Mouse (Mus musculus): ENCODE results near the gene Celsr3. TPM values are rescaled to one million over a fixed set of nuclear protein-coding genes. Genes with fewer than 3 reads are reported as not detected.

Celsr3 gene
- polyA plus RNA-seq, 1 experiment from 2014 or later, result 16.8 TPM

GRCm38 (mm10) chr9:108810516-108810915 lies 15.6 kb upstream of the Celsr3 start:
- H3K4me2 ChIP-seq (replicated peaks; ENCODE audit: low read depth, low read length), result no peak overlapping the region
- WGBS, result 85% methylated on average over 5 of the region's 5 CpGs
- peaks cover 2% of the 10 kb centered on the region for H3K4me1 ChIP-seq (replicated peaks; ENCODE audit: control insufficient read depth, insufficient read depth, low read length)
- DNase-seq (ENCODE audit: low spot score) (no peak), ATAC-seq (ENCODE audit: low FRiP score) (no peak)
- H3K9ac ChIP-seq (ENCODE audit: low read depth, low read length), result no peak overlapping the region
- H3K27me3 ChIP-seq (ENCODE audit: control insufficient read depth, insufficient read depth, low read length), result no peaks in the 10 kb centered on the region
- H3K4me3 ChIP-seq (ENCODE audit: low read depth, low read length), result no peak overlapping the region
- H3K36me3 ChIP-seq (ENCODE audit: control insufficient read depth, insufficient read depth, low read length), result peaks cover 4% of the 10 kb centered on the region
- no peaks in the 10 kb centered on the region for H3K9me3 ChIP-seq (ENCODE audit: control insufficient read depth, low read length)
- H3K27ac ChIP-seq (ENCODE audit: low read depth, low read length), result no peak overlapping the region

GRCm38 (mm10) chr9:108815557-108815956 lies 10.6 kb upstream of the Celsr3 start:
- no peaks in the 10 kb centered on the region for H3K4me1 ChIP-seq (replicated peaks; ENCODE audit: control insufficient read depth, insufficient read depth, low read length)
- H3K27me3 ChIP-seq (ENCODE audit: control insufficient read depth, insufficient read depth, low read length), result 0 out of 2 replicates have a peak, but pooled peaks cover 2% of the 10 kb centered on the region
- WGBS, result 86% methylated on average over 7 of the region's 7 CpGs
- H3K9ac ChIP-seq (ENCODE audit: low read depth, low read length), result no peak overlapping the region
- H3K36me3 ChIP-seq (ENCODE audit: control insufficient read depth, insufficient read depth, low read length), result no peaks in the 10 kb centered on the region; the same call in 1 of the 2 replicates
- DNase-seq (ENCODE audit: low spot score) (no peak), ATAC-seq (ENCODE audit: low FRiP score) (no peak)
- H3K4me2 ChIP-seq (replicated peaks; ENCODE audit: low read depth, low read length), result no peak overlapping the region
- no peak overlapping the region for H3K27ac ChIP-seq (ENCODE audit: low read depth, low read length)
- no peak overlapping the region for H3K4me3 ChIP-seq (ENCODE audit: low read depth, low read length)
- H3K9me3 ChIP-seq (ENCODE audit: control insufficient read depth, low read length), result no peaks in the 10 kb centered on the region

GRCm38 (mm10) chr9:108819495-108819894 lies 6.6 kb upstream of the Celsr3 start:
- Histone ChIP-seq H3K4me2 (replicated peaks; ENCODE audit: low read depth, low read length) (no peak overlapping the region), H3K27ac (ENCODE audit: low read depth, low read length) (no peak overlapping the region), H3K27me3 (ENCODE audit: control insufficient read depth, insufficient read depth, low read length) (0 out of 2 replicates have a peak, but pooled peaks cover 2% of the 10 kb centered on the region), H3K4me1 (replicated peaks; ENCODE audit: control insufficient read depth, insufficient read depth, low read length) (no peaks in the 10 kb centered on the region), H3K36me3 (ENCODE audit: control insufficient read depth, insufficient read depth, low read length) (no peaks in the 10 kb centered on the region; the same call in 1 of the 2 replicates), H3K9ac (ENCODE audit: low read depth, low read length) (no peak overlapping the region), H3K9me3 (ENCODE audit: control insufficient read depth, low read length) (no peaks in the 10 kb centered on the region), H3K4me3 (ENCODE audit: low read depth, low read length) (no peak overlapping the region)
- 63% methylated on average over 3 of the region's 3 CpGs for WGBS
- no peak for ATAC-seq (ENCODE audit: low FRiP score)
- DNase-seq (ENCODE audit: low spot score), result peak; percentile 72

- no peak for DNase-seq (ENCODE audit: low spot score)
- Histone ChIP-seq H3K9ac (ENCODE audit: low read depth, low read length) (no peak overlapping the region), H3K27ac (ENCODE audit: low read depth, low read length) (no peak overlapping the region), H3K36me3 (ENCODE audit: control insufficient read depth, insufficient read depth, low read length) (no peaks in the 10 kb centered on the region), H3K4me1 (replicated peaks; ENCODE audit: control insufficient read depth, insufficient read depth, low read length) (no peaks in the 10 kb centered on the region), H3K4me3 (ENCODE audit: low read depth, low read length) (no peak overlapping the region), H3K9me3 (ENCODE audit: control insufficient read depth, low read length) (no peaks in the 10 kb centered on the region), H3K27me3 (ENCODE audit: control insufficient read depth, insufficient read depth, low read length) (peaks cover 6% of the 10 kb centered on the region; the same call in 1 of the 2 replicates), H3K4me2 (replicated peaks; ENCODE audit: low read depth, low read length) (no peak overlapping the region)
- ATAC-seq (ENCODE audit: low FRiP score), result no peak
- 68% methylated on average over 5 of the region's 5 CpGs for WGBS
Observed at GRCm38 (mm10) chr9:108820077-108820476, 6.0 kb upstream of the Celsr3 start.

- peak overlapping the region; percentile 56 for H3K4me3 ChIP-seq (ENCODE audit: low read depth, low read length)
- H3K27ac ChIP-seq (ENCODE audit: low read depth, low read length), result 0 out of 2 replicates have a peak overlapping the region, but pooled peaks have one; percentile 2
- peaks cover 11% of the 10 kb centered on the region for H3K4me1 ChIP-seq (replicated peaks; ENCODE audit: control insufficient read depth, insufficient read depth, low read length)
- WGBS, result 3% methylated on average over 25 of the region's 25 CpGs
- peak overlapping the region; percentile 32 for H3K9ac ChIP-seq (ENCODE audit: low read depth, low read length)
- no peak for ATAC-seq (ENCODE audit: low FRiP score)
- DNase-seq (ENCODE audit: low spot score), result peak; percentile 55
- H3K27me3 ChIP-seq (ENCODE audit: control insufficient read depth, insufficient read depth, low read length), result peaks cover 21% of the 10 kb centered on the region
- no peaks in the 10 kb centered on the region for H3K9me3 ChIP-seq (ENCODE audit: control insufficient read depth, low read length)
- no peaks in the 10 kb centered on the region for H3K36me3 ChIP-seq (ENCODE audit: control insufficient read depth, insufficient read depth, low read length)
- peak overlapping the region; percentile 66 for H3K4me2 ChIP-seq (replicated peaks; ENCODE audit: low read depth, low read length)
Observed at GRCm38 (mm10) chr9:108824144-108824685, 1.9 kb upstream of the Celsr3 start.

GRCm38 (mm10) chr9:108824755-108825413 lies 1.2 kb upstream of the Celsr3 start:
- Histone ChIP-seq H3K4me1 (replicated peaks; ENCODE audit: control insufficient read depth, insufficient read depth, low read length) (peaks cover 11% of the 10 kb centered on the region), H3K27me3 (ENCODE audit: control insufficient read depth, insufficient read depth, low read length) (peaks cover 21% of the 10 kb centered on the region), H3K4me2 (replicated peaks; ENCODE audit: low read depth, low read length) (peak overlapping the region; percentile 66), H3K36me3 (ENCODE audit: control insufficient read depth, insufficient read depth, low read length) (no peaks in the 10 kb centered on the region), H3K4me3 (ENCODE audit: low read depth, low read length) (peak overlapping the region; percentile 56), H3K9ac (ENCODE audit: low read depth, low read length) (peak overlapping the region; percentile 32), H3K27ac (ENCODE audit: low read depth, low read length) (peak overlapping the region; percentile 54; the same call in 1 of the 2 replicates), H3K9me3 (ENCODE audit: control insufficient read depth, low read length) (no peaks in the 10 kb centered on the region)
- WGBS, result 1% methylated on average over 31 of the region's 31 CpGs
- DNase-seq (ENCODE audit: low spot score), result peak; percentile 87
- ATAC-seq (ENCODE audit: low FRiP score), result peak; percentile 88

- Histone ChIP-seq H3K27ac (ENCODE audit: low read depth, low read length) (peak overlapping the region; percentile 30), H3K4me3 (ENCODE audit: low read depth, low read length) (peak overlapping the region; percentile 56), H3K9me3 (ENCODE audit: control insufficient read depth, low read length) (no peaks in the 10 kb centered on the region), H3K4me1 (replicated peaks; ENCODE audit: control insufficient read depth, insufficient read depth, low read length) (peaks cover 13% of the 10 kb centered on the region), H3K27me3 (ENCODE audit: control insufficient read depth, insufficient read depth, low read length) (peaks cover 31% of the 10 kb centered on the region), H3K4me2 (replicated peaks; ENCODE audit: low read depth, low read length) (peak overlapping the region; percentile 66), H3K36me3 (ENCODE audit: control insufficient read depth, insufficient read depth, low read length) (no peaks in the 10 kb centered on the region), H3K9ac (ENCODE audit: low read depth, low read length) (peak overlapping the region; percentile 70)
- WGBS, result 2% methylated on average over 39 of the region's 39 CpGs
- ATAC-seq (ENCODE audit: low FRiP score) (no peak), DNase-seq (ENCODE audit: low spot score) (peak; percentile 87)
Observed at GRCm38 (mm10) chr9:108826700-108827340, 700 bp downstream of the Celsr3 start.

- Histone ChIP-seq H3K9ac (ENCODE audit: low read depth, low read length) (peak overlapping the region; percentile 70; the same call in 1 of the 2 replicates), H3K36me3 (ENCODE audit: control insufficient read depth, insufficient read depth, low read length) (no peaks in the 10 kb centered on the region), H3K4me2 (replicated peaks; ENCODE audit: low read depth, low read length) (peak overlapping the region; percentile 66), H3K27me3 (ENCODE audit: control insufficient read depth, insufficient read depth, low read length) (peaks cover 35% of the 10 kb centered on the region), H3K4me1 (replicated peaks; ENCODE audit: control insufficient read depth, insufficient read depth, low read length) (peaks cover 17% of the 10 kb centered on the region), H3K4me3 (ENCODE audit: low read depth, low read length) (peak overlapping the region; percentile 56), H3K27ac (ENCODE audit: low read depth, low read length) (peak overlapping the region; percentile 30; the same call in 1 of the 2 replicates), H3K9me3 (ENCODE audit: control insufficient read depth, low read length) (no peaks in the 10 kb centered on the region)
- DNase-seq (ENCODE audit: low spot score) (no peak), ATAC-seq (ENCODE audit: low FRiP score) (no peak)
- 17% methylated on average over 34 of the region's 34 CpGs for WGBS
Observed at GRCm38 (mm10) chr9:108827454-108827853, 1.3 kb downstream of the Celsr3 start.

Measured in hindbrain, embryonic 11.5 days (tissue).